Mouse (Mus musculus): Measurements from ENCODE around the gene Mdm4. TPM values are rescaled to one million over a fixed set of nuclear protein-coding genes. Genes with fewer than 3 reads are reported as not detected.

The Mdm4 gene
- polyA plus RNA-seq (2016; fragmentation: Nextera tagmentation; extraction: Ambion mirVana), result 47.6 and 49.1 TPM in 2 replicates

- Histone ChIP-seq H3K27me3 (no peaks in the 10 kb centered on the region), H3K27ac (no peak within 1 kb of the TSS), H3K4me2 (replicated peaks) (no peak within 1 kb of the TSS), H3K4me1 (peaks cover 11% of the 10 kb centered on the region), H3K4me3 (no peak within 1 kb of the TSS), H3K9ac (no peak within 1 kb of the TSS), H3K36me3 (no peaks in the 10 kb centered on the region), H3K9me3 (replicated peaks) (no peaks in the 10 kb centered on the region)
- no peak for ATAC-seq (ENCODE audit: low FRiP score)
- WGBS, result 93% methylated on average over 5 of the region's 5 CpGs
These were observed at the start of gene Mdm4 for GRCm38 (mm10) chr1:133030461-133030860. Mdm4 (minus strand) TSS chr1:133030561.

GRCm38 (mm10) chr1:133080079-133080561 lies 49.8 kb upstream of the Mdm4 start:
- H3K9me3 ChIP-seq (replicated peaks), result no peaks in the 10 kb centered on the region
- peak; percentile 90 for ATAC-seq (ENCODE audit: low FRiP score)
- H3K4me1 ChIP-seq, result peaks cover 49% of the 10 kb centered on the region
- H3K36me3 ChIP-seq, result peaks cover 54% of the 10 kb centered on the region
- peak overlapping the region; percentile 95 for H3K27ac ChIP-seq
- H3K4me3 ChIP-seq, result no peak overlapping the region
- 0 out of 2 replicates have a peak overlapping the region, but pooled peaks have one; percentile 29 for H3K9ac ChIP-seq
- WGBS, result 9% methylated on average over 9 of the region's 9 CpGs
- peak overlapping the region; percentile 11; the same call in 1 of the 2 replicates for H3K4me2 ChIP-seq (replicated peaks)
- H3K27me3 ChIP-seq, result no peaks in the 10 kb centered on the region

GRCm38 (mm10) chr1:133079509-133079908 lies 49.1 kb upstream of the Mdm4 start:
- no peaks in the 10 kb centered on the region for H3K27me3 ChIP-seq
- peak; percentile 74 for ATAC-seq (ENCODE audit: low FRiP score)
- H3K4me3 ChIP-seq, result no peak overlapping the region
- peak overlapping the region; percentile 95 for H3K27ac ChIP-seq
- peak overlapping the region; percentile 29; the same call in 1 of the 2 replicates for H3K9ac ChIP-seq
- 51% methylated on average over 7 of the region's 7 CpGs for WGBS
- peak overlapping the region; percentile 11; the same call in 1 of the 2 replicates for H3K4me2 ChIP-seq (replicated peaks)
- peaks cover 55% of the 10 kb centered on the region for H3K36me3 ChIP-seq
- no peaks in the 10 kb centered on the region for H3K9me3 ChIP-seq (replicated peaks)
- H3K4me1 ChIP-seq, result peaks cover 49% of the 10 kb centered on the region

- H3K4me1 ChIP-seq, result peaks cover 45% of the 10 kb centered on the region
- H3K27me3 ChIP-seq, result no peaks in the 10 kb centered on the region
- H3K27ac ChIP-seq, result peak overlapping the region; percentile 45
- peaks cover 53% of the 10 kb centered on the region for H3K36me3 ChIP-seq
- H3K4me2 ChIP-seq (replicated peaks), result no peak overlapping the region
- ATAC-seq (ENCODE audit: low FRiP score), result no peak
- no peak overlapping the region for H3K4me3 ChIP-seq
- H3K9me3 ChIP-seq (replicated peaks), result no peaks in the 10 kb centered on the region
- H3K9ac ChIP-seq, result no peak overlapping the region
- 53% methylated on average over 1 of the region's 1 CpGs for WGBS
These were observed 48.0 kb upstream of the Mdm4 start for GRCm38 (mm10) chr1:133078338-133078727.

GRCm38 (mm10) chr1:133077606-133078337 lies 47.4 kb upstream of the Mdm4 start:
- no peak for ATAC-seq (ENCODE audit: low FRiP score)
- no peak overlapping the region for H3K4me3 ChIP-seq
- H3K9ac ChIP-seq, result no peak overlapping the region
- no peak overlapping the region for H3K4me2 ChIP-seq (replicated peaks)
- H3K27ac ChIP-seq, result peak overlapping the region; percentile 45
- 53% methylated on average over 11 of the region's 12 CpGs for WGBS
- H3K27me3 ChIP-seq, result no peaks in the 10 kb centered on the region
- H3K36me3 ChIP-seq, result peaks cover 52% of the 10 kb centered on the region
- H3K9me3 ChIP-seq (replicated peaks), result no peaks in the 10 kb centered on the region
- H3K4me1 ChIP-seq, result peaks cover 46% of the 10 kb centered on the region

- H3K9ac ChIP-seq, result no peak overlapping the region; the same call in 1 of the 2 replicates
These were observed 46.5 kb upstream of the Mdm4 start for GRCm38 (mm10) chr1:133076681-133077514.

GRCm38 (mm10) chr1:133075651-133076400 lies 45.5 kb upstream of the Mdm4 start:
- H3K4me2 ChIP-seq (replicated peaks), result no peak overlapping the region
- no peak overlapping the region for H3K4me3 ChIP-seq
- 78% methylated on average over 6 of the region's 6 CpGs for WGBS
- no peak for ATAC-seq (ENCODE audit: low FRiP score)
- H3K4me1 ChIP-seq, result peaks cover 45% of the 10 kb centered on the region
- H3K27me3 ChIP-seq, result no peaks in the 10 kb centered on the region
- H3K27ac ChIP-seq, result no peak overlapping the region
- peaks cover 51% of the 10 kb centered on the region for H3K36me3 ChIP-seq
- H3K9me3 ChIP-seq (replicated peaks), result no peaks in the 10 kb centered on the region
- no peak overlapping the region for H3K9ac ChIP-seq

More at GRCm38 (mm10) chr1:133076681-133077514, 46.5 kb upstream of the Mdm4 start:
- H3K4me1 ChIP-seq, result peaks cover 49% of the 10 kb centered on the region
- peak overlapping the region; percentile 45 for H3K27ac ChIP-seq
- 46% methylated on average over 20 of the region's 20 CpGs for WGBS
- H3K9me3 ChIP-seq (replicated peaks), result no peaks in the 10 kb centered on the region
- no peak overlapping the region for H3K4me3 ChIP-seq
- H3K36me3 ChIP-seq, result peaks cover 52% of the 10 kb centered on the region
- ATAC-seq (ENCODE audit: low FRiP score), result no peak
- no peaks in the 10 kb centered on the region for H3K27me3 ChIP-seq
- no peak overlapping the region for H3K4me2 ChIP-seq (replicated peaks)

- Histone ChIP-seq H3K36me3 (peaks cover 51% of the 10 kb centered on the region), H3K27ac (no peak overlapping the region), H3K27me3 (no peaks in the 10 kb centered on the region), H3K4me2 (replicated peaks) (no peak overlapping the region), H3K9me3 (replicated peaks) (no peaks in the 10 kb centered on the region), H3K9ac (no peak overlapping the region), H3K4me3 (no peak overlapping the region), H3K4me1 (peaks cover 37% of the 10 kb centered on the region)
- 96% methylated on average over 13 of the region's 13 CpGs for WGBS
- no peak for ATAC-seq (ENCODE audit: low FRiP score)
These were observed 44.2 kb upstream of the Mdm4 start for GRCm38 (mm10) chr1:133074541-133074940.

- H3K27ac ChIP-seq, result no peak overlapping the region
- H3K4me1 ChIP-seq, result peaks cover 37% of the 10 kb centered on the region
- no peak overlapping the region for H3K4me2 ChIP-seq (replicated peaks)
- peaks cover 55% of the 10 kb centered on the region for H3K36me3 ChIP-seq
- no peak overlapping the region for H3K4me3 ChIP-seq
- no peak for ATAC-seq (ENCODE audit: low FRiP score)
- no peaks in the 10 kb centered on the region for H3K9me3 ChIP-seq (replicated peaks)
- WGBS, result 49% methylated on average over 7 of the region's 9 CpGs
- H3K9ac ChIP-seq, result no peak overlapping the region
- H3K27me3 ChIP-seq, result no peaks in the 10 kb centered on the region
These were observed 43.0 kb upstream of the Mdm4 start for GRCm38 (mm10) chr1:133073327-133073856.

GRCm38 (mm10) chr1:133071666-133072381 lies 41.5 kb upstream of the Mdm4 start:
- ATAC-seq (ENCODE audit: low FRiP score), result no peak
- no peaks in the 10 kb centered on the region for H3K9me3 ChIP-seq (replicated peaks)
- 73% methylated on average over 16 of the region's 16 CpGs for WGBS
- no peak overlapping the region for H3K9ac ChIP-seq
- no peaks in the 10 kb centered on the region for H3K27me3 ChIP-seq
- no peak overlapping the region for H3K27ac ChIP-seq
- no peak overlapping the region for H3K4me3 ChIP-seq
- peaks cover 56% of the 10 kb centered on the region for H3K36me3 ChIP-seq
- peaks cover 26% of the 10 kb centered on the region for H3K4me1 ChIP-seq
- no peak overlapping the region for H3K4me2 ChIP-seq (replicated peaks)

GRCm38 (mm10) chr1:133070157-133070556 lies 39.8 kb upstream of the Mdm4 start:
- no peak overlapping the region for H3K4me2 ChIP-seq (replicated peaks)
- no peak overlapping the region for H3K9ac ChIP-seq
- no peaks in the 10 kb centered on the region for H3K9me3 ChIP-seq (replicated peaks)
- 50% methylated on average over 3 of the region's 5 CpGs for WGBS
- H3K27ac ChIP-seq, result 0 out of 2 replicates have a peak overlapping the region, but pooled peaks have one; percentile 41
- H3K4me3 ChIP-seq, result no peak overlapping the region
- peaks cover 53% of the 10 kb centered on the region for H3K36me3 ChIP-seq
- no peak for ATAC-seq (ENCODE audit: low FRiP score)
- H3K4me1 ChIP-seq, result peaks cover 18% of the 10 kb centered on the region
- no peaks in the 10 kb centered on the region for H3K27me3 ChIP-seq

Measured in hindbrain, embryonic 12.5 days (tissue).